Mouse (Mus musculus): ENCODE results near the gene Lsm11.
A peak's percentile ranks its signal among the peaks of the same experiment; 100 is the strongest.

Gene Lsm11

DNA sequence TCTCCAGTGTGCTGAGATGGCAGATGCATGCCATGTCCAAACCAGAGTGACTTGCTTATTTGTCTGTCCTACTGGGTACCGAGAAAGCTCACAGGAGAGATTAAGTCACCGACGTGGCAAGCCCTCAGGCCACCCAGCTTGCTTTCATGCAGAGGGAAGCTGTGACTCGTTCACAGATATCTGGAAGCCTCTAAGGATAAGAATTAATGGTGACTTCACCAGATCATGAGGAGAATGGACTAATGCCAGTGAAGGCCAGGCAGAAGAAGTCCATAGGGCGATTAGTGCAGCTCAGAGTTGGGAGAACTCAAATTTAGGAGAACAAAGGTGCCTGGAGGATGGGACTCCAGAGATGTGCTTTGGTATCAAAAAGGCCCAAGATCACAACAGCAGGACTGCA lies 17.3 kb downstream of the Lsm11 start:
- no peak for DNase-seq (ENCODE audit: low read depth, low spot score)

DNA sequence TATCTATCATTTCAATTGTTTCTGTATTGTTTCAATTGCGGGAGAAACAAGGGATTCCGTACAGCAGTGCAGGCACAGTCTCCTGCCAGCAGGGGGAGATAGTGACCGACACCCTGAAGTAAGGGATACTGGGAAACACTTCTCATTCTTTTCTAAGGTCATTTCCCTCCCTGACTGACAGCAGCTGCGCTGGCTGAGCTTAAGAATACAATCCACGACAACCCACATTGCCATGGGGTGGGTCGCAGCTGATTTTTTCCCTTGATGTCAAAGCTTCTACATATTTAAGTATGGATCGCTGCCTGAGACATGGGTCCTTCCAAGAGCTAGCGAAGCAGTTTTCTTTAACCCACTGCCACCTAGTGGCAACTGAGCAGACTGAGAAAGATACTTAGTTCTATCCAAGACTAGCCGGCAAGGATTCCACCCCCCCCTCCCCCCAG lies 18.1 kb downstream of the Lsm11 start:
- peak; percentile 89 for DNase-seq (ENCODE audit: low read depth, low spot score)

DNA sequence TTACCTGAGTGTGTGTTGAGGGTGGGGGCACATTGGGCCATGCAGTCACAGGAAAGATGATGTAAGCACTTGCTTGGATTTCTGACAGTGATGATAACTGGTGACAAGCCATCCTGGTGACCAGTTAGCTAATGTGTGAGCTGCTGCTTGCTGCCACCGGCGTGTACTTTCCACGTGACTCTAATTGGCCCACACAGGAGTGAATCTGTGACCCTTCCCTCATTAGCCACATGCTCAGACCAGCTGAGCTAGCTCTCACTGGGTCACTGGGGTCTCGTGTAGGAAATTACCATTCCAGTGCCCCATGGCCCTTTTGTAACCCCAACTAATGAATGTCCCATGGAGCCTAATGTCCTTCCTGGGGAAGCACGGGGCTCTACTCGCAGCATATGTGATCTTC lies 19.3 kb downstream of the Lsm11 start:
- no peak for DNase-seq (ENCODE audit: low read depth, low spot score)

DNA sequence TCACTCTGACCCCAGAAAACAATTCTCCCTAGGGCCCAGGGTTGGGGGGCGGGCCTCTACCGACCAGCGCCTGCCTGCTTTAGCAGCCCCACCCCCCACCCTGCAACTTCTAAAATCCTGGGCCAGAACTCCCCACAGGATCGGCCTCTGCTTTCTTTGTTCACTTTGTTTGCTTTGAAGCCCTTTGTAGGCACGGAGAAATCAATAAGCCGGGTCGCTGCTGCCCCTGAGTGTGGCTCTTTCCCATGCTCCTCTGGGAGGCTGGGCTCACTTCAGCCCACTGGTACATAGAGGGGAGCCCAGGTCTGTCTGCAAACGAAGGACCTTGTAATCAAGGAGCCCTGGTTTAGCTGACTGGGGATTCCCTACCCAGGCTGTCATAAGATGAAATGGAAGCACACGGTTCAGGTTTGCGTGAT lies 23.2 kb downstream of the Lsm11 start:
- no peak for DNase-seq (ENCODE audit: low read depth, low spot score)

DNA sequence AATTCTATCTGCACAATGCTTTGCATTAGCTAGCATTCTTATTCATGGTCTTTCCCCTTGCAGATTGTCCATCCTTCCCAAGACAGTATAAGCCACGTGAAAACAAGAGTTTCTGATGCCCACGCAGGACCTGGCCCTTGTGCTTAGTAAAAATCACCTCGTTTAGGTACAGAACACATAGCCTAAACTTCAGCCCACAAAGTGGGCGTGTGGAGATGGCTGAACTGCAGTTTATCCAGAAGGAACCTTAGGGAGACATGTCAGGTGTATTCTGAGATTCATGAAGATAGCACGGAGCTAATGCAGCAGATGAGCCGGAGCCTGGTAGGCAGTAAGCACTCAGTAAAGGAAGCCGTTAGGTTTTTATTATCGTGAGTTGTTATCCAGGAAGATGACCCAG lies 23.7 kb downstream of the Lsm11 start:
- no peak for DNase-seq (ENCODE audit: low read depth, low spot score)

DNA sequence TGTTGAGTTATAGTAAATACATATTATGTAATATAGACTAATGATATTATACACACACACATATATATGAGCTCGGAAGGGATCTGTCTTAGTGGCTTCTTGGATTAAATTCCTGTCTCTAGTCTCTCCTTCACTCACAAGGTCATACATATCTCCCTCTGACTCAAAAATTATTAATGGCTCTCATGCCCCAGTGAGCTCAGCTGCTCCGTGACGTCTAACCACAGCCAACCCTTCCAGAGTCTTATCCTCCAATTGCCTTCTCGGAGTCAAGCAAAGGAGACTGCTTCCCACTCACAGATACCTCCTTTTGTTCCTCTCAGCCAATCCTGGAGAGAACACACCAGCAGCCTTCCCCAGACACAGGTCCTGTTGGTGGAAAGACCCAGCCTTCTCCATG lies 25.9 kb downstream of the Lsm11 start:
- no peak for DNase-seq (ENCODE audit: low read depth, low spot score)

DNA sequence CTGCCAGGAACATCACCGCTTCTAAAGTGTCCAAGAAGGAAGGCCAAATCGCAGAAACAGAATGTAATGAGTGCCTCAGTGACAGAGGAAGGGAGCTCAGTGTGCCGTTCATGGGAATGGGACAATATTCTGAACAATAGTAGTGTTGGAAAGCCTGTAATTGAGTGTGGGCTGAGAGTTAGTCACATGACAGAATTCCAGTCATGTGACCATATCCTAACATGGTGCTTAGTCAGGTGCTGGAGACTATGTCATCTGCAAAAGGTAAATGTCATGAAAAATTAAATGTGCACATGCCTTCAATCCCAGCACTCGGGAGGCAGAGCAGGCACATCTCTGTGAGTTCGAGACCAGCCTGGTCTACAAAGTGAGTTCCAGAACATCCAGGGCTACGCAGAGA lies 26.7 kb downstream of the Lsm11 start:
- DNase-seq (ENCODE audit: low read depth, low spot score), result no peak

DNA sequence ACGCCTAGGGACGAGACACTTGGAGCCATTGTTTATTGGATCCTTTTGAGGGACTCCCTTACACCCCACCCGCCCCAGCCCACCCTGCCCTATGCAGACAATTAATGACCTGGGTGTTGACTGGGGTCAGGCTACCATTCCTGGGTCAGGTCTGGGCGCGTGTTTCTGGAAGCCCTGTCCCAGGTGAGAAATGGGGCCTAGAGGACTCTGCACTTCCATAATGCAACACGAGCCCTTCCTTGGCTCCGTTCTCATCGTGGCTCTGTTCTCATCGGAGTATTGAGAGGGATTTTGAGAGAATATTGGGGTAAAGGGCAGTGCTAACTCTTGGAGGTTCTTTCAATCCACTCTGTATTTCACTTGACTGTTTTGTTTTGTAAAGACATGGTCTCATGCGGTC lies 28.5 kb downstream of the Lsm11 start:
- DNase-seq (ENCODE audit: low read depth, low spot score), result no peak

DNA sequence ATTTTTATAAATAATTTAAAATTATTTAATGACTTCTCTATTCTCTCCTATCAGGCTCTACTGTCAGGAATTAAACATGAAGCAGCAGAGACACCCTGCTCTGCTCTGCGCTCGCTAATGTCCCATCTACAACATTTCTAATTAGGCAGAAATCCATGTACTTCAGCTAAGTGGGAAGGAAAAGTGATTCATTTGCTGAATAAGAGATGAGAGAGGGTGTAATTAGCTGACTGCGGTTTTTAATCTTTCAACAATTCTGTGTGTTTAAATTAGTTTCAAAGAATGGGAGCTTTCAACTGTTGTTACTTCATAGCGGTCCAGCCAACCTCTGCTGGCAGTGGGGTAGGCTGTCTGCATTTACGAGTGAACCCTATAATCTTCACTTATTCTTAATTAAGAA lies 34.0 kb downstream of the Lsm11 start:
- no peak for DNase-seq (ENCODE audit: low read depth, low spot score)

DNA sequence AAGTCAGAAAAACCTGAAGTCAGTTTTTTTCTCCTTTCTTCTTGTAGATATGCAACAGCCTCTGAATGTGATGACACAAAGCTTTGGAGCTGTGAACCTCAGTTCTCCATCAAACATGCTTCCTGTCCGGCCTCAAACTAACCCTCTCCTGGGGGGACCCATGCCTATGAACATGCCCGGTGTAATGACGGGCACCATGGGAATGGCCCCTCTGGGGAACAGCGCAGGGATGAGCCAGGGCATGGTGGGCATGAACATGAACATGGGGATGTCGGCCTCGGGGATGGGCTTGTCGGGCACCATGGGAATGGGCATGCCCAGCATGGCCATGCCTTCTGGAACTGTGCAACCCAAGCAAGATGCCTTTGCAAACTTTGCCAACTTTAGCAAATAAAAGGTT lies 35.8 kb downstream of the Lsm11 start:
- no peak for DNase-seq (ENCODE audit: low read depth, low spot score)

DNA sequence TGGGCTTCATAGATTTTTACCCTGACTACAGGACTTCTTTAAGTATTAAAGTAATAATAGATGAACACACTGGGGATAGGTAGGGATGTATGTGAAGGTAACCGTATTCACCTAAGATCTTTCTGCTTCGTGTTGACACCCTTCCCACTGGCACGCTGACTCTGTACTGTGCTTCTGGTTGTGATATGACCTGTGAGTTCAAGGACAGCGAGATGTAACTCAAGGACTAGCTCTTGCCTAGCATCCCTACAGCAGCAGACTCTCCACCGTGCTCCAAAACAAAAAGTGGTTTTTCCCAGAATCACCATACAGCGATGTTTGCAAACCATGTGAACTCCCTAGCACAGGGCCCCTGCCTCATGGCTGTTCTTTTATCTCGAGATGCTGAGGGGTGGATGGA lies 36.7 kb downstream of the Lsm11 start:
- no peak for DNase-seq (ENCODE audit: low read depth, low spot score)

DNA sequence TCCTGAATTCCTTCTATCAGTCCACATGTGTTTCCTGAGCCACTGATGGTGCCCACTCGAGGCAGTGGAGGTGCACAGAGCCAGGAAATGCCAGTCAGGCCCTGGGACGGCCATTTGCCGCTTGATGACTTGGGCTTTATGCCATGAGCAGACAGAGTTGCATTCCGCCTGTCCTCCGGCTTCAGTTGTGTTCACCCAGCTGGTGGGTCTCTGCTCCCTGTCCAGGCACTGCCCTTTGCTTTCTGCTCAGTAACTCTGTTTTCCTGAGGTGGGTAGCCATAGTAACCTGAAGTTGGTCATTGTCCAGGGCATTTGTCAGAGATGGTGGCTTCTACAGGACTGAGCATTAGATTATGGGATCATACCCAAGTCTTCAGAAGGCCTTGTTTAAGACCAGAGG lies 37.4 kb downstream of the Lsm11 start:
- DNase-seq (ENCODE audit: low read depth, low spot score), result no peak

DNA sequence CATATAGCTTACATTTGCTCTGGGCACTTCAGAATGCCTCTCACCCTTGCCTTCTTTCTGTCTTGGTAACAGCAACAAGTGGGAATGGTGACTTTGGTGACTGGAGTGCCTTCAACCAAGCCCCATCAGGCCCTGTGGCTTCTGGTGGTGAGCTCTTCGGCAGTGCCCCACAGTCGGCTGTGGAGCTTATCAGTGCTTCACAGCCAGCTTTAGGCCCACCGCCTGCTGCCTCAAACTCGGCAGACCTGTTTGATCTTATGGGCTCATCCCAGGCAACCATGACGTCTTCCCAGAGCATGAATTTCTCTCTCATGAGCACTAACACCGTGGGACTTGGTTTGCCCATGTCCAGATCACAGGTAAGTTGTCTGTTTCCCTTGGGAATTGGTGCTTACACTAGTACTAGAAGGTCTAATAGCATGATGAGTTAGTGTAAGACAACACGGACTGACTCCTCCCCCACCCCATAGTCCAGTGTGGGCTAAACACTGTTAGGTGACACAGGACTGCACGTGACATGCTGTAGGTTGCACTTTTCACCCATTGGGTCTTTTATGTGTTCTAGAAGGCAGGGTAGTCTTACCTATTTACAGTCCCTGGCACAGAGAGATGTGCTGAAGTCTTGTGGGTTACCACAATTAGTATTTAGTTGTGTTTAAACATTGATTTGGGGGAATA lies 38.5 kb downstream of the Lsm11 start:
- no peak for DNase-seq (ENCODE audit: low read depth, low spot score)

DNA sequence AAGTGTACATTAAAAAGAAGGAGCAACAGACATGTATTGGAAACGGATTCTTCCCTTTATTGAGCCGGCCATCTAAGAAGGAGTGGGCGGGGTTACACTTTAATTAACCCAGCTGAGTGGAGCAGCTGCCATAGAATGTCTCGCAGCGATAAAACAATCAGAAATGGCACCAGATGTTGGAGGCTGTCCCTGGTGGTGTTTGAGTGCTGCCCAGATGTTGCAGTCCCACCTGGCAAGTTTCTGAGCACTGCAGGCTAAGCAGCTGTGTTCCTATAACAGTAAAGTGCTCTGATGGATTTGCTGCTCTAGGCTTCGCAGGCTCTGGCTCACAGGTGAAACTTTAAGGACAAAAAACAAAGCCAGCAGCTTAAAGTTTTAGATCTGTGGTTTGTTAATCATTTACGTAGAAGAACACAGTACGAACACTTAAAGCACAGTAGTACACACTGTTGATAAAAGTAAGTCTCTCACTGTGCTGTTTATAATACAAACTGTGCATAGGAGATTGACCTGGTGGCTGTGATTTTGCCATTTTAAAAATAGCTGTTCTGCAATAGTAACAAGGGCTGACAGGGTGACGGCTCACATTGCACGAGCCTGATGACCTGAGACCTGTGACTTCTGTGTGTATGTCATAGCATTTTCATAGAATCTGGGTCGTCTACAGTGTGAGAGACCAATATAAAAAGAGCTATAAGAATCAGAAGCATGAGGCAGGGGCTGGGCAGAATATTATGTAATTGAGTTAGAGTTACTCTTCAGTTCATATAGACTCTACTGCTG lies 44.3 kb downstream of the Lsm11 start:
- no peak for DNase-seq (ENCODE audit: low read depth, low spot score)

DNA sequence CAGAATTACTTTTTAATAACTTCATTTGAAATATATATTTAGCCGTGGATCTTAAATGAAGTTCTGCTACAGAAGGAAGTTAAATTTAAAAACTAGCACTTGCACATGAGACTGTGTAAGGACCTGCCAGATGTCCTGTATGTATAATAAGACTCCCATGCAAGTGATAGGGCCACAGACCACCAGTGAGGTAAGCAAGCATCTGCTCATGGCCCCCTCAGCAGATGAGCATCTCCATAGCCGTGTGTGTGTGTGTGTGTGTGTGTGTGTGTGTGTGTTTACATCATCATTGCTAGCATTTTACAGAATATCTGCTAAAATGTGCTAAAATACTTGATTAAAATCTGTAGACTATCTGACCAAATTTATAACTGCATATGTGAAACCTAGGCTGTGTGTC lies 47.3 kb downstream of the Lsm11 start:
- DNase-seq (ENCODE audit: low read depth, low spot score), result no peak

DNA sequence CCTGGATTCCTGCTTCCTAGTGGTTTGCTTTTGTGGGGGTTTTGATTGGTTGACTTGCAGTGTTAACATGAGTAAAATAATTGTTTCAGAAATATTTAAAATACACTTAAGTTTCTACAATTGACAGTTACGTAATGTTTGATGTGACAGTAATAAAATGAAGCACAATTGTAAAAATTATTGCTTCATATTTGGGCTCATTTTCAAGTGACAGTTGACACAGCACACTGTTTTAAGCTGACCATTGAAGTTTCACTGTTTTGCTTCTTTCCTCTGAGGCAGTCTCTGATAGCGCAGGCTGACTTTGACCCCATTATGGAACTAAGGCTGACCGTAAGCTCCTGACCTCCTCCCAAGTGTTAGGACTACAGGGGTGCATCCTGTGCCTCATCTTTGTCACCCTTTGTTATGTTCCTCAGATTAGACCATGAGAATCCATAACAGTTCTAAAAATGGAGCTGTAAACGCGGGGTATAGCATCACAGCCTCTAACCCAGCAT lies 51.8 kb downstream of the Lsm11 start:
- no peak for DNase-seq (ENCODE audit: low read depth, low spot score)

DNA sequence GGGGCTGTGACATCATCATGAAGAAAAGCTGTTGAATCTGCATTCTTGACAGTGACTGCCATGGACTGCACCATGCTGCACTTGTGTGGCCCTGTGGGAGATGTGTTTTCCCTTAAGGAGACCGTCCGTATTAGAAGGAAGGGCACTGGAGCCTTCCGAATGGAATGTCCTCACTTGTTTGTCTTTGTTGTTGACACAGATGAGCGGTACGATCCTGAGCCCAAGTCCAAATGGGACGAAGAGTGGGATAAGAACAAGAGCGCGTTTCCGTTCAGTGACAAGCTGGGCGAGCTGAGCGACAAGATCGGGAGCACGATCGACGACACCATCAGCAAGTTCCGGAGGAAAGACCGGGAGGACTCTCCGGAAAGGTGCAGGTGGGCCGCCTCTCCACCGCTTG lies 54.3 kb downstream of the Lsm11 start:
- DNase-seq (ENCODE audit: low read depth, low spot score), result no peak

DNA sequence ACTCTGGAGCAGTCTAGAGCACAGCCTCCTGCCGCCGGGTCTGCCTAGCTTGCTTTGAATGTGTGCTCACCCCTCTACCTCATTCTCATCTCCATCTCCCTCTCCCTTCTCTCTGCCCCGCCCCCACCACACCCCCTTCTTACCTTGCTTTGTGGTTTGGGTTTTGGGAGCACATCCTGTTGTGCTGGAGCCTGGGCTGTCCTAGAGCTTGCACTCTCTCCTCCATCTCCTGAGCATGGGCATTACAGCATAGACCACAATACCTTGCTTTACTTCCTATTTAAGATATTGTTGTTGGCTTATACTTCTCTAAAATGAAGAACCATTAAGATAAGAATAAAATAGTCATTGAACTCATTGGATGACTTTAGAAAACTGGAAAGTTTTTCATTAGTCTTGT lies 54.8 kb downstream of the Lsm11 start:
- no peak for DNase-seq (ENCODE audit: low read depth, low spot score)

DNA sequence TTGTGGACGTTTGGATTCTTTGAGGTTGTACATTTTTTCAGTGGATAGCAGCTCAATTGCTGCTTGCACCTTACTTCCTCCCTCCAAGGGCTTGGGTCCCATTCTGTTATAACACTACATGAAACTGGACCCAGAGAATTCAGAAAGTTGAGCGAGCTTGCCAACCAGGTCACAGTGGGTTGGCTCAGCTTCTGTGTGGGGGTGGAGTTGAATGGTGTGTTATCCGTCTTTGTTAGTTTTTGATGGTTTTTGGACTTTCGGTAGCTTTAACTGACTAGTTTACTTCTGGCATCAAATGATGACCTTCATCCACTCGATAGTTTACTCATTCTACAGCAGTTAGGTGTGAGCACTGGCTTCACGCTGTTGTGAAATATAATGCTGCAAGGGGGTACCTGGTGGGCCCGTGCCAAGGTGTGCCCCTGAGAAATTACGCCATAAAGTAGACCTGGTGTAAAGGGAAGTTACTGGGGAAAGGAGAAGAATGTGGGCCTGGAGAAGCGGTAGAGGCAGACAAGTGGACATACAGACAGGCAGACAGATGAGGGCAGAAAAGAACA lies 56.2 kb downstream of the Lsm11 start:
- DNase-seq (ENCODE audit: low read depth, low spot score), result no peak

DNA sequence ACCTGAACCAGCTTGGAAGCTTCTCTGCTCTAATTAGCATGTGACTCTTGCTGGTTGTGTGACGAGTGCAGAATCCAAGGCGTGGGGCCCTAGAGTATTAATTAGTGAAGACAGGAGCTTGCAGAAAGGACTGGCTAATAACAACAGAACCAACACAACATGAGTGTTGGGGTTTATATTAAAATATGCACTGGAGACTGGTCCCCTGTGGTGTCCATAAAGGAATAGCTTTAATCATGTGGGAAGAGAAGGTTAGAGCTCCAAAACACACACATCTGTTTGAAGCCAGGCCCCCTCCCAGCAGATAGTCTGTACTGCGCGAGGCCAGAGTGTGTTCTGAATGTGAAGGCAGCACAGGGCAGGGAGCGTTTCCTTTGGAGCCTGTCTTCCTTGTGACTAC lies 58.1 kb downstream of the Lsm11 start:
- DNase-seq (ENCODE audit: low read depth, low spot score), result no peak

DNA sequence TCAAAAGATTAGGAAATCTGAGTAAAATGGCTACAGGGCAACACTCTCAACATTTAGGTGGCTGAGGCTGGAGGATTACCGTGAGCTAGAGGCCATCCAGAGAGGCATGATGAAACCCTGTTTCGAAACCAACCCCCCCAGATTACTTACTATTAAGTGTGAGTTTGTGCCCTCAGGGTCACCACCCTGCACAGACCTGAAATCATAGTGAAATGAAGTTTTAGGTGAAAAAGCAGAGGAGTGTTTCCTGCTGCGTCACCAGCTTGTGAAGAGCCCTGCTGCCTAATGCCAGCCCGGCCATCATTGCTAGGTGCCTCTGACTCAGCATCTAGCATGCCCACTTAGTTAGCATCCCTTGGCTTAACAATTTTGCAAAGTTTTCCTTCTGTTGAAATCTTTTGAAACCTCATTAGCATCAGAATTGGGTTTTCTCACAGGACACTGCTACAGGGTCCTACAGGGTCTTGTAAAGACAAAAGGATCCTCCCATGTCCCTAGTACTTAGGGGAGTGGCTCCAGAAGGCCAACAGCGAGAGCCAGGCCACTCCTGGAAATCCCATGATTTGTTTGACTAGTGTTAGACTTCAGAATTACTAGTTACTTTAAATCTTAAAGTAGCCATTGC lies 59.0 kb downstream of the Lsm11 start:
- no peak for DNase-seq (ENCODE audit: low read depth, low spot score)

DNA sequence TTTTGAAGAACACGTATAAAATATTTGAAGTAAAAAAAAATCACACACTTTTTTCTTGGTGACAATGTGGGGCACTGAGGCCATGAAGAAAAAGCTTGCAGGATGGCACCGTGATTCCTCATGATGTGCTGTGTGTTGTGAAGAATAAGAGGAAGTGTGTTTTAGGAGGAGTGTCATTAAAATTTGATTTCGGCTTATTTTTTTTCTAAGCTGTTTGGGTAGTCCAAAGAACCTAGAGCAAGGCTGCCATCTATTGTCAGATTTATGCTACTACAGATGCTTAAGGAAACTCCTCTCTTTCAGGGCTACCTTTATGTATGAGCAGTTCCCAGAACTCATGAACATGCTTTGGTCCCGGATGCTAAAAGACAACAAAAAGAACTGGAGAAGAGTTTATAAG lies 60.7 kb downstream of the Lsm11 start:
- peak; percentile 68 for DNase-seq (ENCODE audit: low read depth, low spot score)
